Mouse (Mus musculus): ENCODE measurements at regions not wholly inside any gene's neighbourhood (a gene's known extent, or its start where the extent isn't known, plus 50 kb on each side); places are given as distances from the start of the nearest gene placed in this dataset.

DNA sequence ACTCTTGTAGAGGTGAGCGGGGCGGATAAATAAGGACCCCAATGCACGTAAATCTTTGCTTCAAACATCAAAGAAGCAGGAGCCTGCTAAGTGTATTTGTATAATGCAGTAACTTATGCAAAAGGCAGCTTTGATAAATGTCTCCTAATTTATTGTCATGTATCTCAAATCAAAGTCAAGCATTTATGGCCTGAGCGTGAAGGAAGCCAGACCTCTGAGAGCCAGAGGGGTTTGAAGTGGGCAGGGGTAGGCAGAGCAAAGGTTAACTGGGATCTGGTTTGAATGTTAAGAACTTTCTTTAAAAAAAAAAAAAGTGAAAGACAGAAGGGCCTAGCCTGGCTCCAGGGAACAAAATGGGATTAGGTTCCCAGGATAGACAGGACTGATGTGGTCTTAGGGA is 151.1 kb upstream of the Irx3 start:
- Histone ChIP-seq H3K4me3 (ENCODE audit: low read depth, low read length) (no peak overlapping the region), H3K9ac (ENCODE audit: low read depth, low read length) (no peak overlapping the region), H3K4me2 (replicated peaks; ENCODE audit: low read depth) (no peak overlapping the region), H3K27ac (ENCODE audit: low read depth, low read length) (no peak overlapping the region), H3K27me3 (replicated peaks; ENCODE audit: control insufficient read depth, insufficient read depth, low read length) (no peaks in the 10 kb centered on the region), H3K9me3 (ENCODE audit: control insufficient read depth) (no peaks in the 10 kb centered on the region), H3K4me1 (replicated peaks; ENCODE audit: control insufficient read depth, insufficient read depth, low read length) (no peaks in the 10 kb centered on the region), H3K36me3 (ENCODE audit: control insufficient read depth, insufficient read depth) (no peaks in the 10 kb centered on the region)
- TF ChIP-seq CTCF (IDR thresholded peaks at IDR 0.05; ENCODE audit: low read depth): no peak
- ATAC-seq: no peak
- 77% methylated on average over 4 of the region's 4 CpGs for WGBS

DNA sequence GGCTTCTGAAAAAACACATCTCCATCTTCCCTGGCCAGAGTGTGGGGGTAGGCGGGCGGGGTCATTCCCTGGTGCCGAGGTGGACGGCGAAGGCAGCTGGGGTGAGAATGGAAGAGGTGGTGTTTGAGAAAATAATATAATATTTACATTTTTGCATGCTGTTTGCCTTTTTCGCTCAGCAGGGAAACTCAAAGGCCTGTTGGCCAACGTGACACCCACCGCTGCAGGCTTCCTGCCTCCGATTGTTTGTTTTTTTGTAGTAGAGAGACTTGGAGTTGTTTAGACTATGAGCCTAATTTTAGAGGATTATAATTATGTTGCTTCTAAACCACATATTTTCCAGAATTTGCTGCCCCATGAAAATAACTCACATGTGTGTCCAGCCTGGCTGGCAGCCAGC is 147.2 kb upstream of the Irx3 start:
- no peaks in the 10 kb centered on the region for H3K4me1 ChIP-seq (replicated peaks; ENCODE audit: control insufficient read depth, insufficient read depth, low read length)
- H3K9ac ChIP-seq (ENCODE audit: low read depth, low read length): no peak overlapping the region
- no peak overlapping the region for H3K4me2 ChIP-seq (replicated peaks; ENCODE audit: low read depth)
- WGBS: 59% methylated on average over 9 of the region's 9 CpGs
- no peaks in the 10 kb centered on the region for H3K27me3 ChIP-seq (replicated peaks; ENCODE audit: control insufficient read depth, insufficient read depth, low read length)
- no peak overlapping the region for H3K27ac ChIP-seq (ENCODE audit: low read depth, low read length)
- no peak overlapping the region for H3K4me3 ChIP-seq (ENCODE audit: low read depth, low read length)
- H3K36me3 ChIP-seq (ENCODE audit: control insufficient read depth, insufficient read depth): no peaks in the 10 kb centered on the region
- H3K9me3 ChIP-seq (ENCODE audit: control insufficient read depth): no peaks in the 10 kb centered on the region
- no peak for TF ChIP-seq CTCF (IDR thresholded peaks at IDR 0.05; ENCODE audit: low read depth)
- no peak for ATAC-seq

DNA sequence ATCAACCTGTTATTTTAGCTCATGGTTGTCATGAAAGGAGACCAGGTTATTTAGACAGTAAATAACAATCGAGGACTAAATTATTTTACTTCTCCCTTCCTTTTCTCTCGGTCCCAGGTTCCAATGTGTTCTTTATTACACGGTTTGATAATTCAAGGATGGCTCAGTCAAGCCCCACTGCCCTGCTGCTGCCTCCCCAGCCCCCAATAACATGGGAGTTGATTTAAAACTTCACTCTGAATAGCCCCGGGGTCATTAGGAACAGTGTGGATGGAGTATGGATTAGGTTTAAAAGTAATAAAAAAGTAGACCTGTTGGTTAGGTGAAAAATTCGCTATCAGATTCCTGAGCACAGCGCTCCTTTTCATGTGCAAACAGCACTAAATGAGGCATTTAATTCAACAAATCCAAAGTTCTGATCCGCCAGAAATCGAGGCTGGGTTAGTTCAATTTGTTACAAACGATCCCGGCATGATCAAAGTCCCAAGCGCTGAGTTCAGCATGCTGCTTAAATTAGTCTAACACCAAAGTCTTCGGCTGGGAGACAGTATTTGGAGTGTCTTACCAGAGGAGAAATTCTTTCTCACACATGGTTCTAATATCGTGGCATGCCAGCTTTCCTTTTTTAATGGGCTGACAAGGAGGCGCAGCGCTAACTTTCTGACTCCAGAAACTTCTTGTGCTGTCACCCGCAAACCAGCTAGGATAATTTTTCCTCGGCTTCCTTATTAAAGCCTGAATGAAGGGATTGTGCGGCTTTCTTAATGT is 146.5 kb upstream of the Irx3 start:
- no peaks in the 10 kb centered on the region for H3K36me3 ChIP-seq (ENCODE audit: control insufficient read depth, insufficient read depth)
- no peak overlapping the region for H3K9ac ChIP-seq (ENCODE audit: low read depth, low read length)
- WGBS: 68% methylated on average over 18 of the region's 18 CpGs
- ATAC-seq: no peak
- no peak overlapping the region for H3K4me2 ChIP-seq (replicated peaks; ENCODE audit: low read depth)
- no peaks in the 10 kb centered on the region for H3K9me3 ChIP-seq (ENCODE audit: control insufficient read depth)
- no peaks in the 10 kb centered on the region for H3K27me3 ChIP-seq (replicated peaks; ENCODE audit: control insufficient read depth, insufficient read depth, low read length)
- no peak overlapping the region for H3K27ac ChIP-seq (ENCODE audit: low read depth, low read length)
- TF ChIP-seq CTCF (IDR thresholded peaks at IDR 0.05; ENCODE audit: low read depth): no peak
- no peaks in the 10 kb centered on the region for H3K4me1 ChIP-seq (replicated peaks; ENCODE audit: control insufficient read depth, insufficient read depth, low read length)
- no peak overlapping the region for H3K4me3 ChIP-seq (ENCODE audit: low read depth, low read length)

DNA sequence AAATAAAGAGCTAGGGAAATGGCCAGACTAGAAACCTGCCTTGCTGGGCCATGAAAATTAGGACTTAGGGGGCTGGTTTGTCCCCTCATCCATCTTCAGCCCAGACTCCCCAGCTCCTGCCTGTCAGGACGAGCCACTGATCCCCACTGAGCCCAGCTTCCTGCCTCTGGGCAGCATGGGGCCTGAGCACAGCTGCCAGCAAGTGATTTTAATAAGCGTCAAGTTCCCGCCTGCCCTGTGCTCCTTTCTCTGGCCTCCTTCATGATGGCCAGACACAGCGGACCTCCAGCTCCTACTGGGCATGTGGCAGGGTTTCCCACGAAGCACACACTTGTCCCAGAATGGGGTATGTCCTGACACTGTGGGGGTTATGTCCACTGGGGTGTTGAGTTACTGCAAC is 139.1 kb upstream of the Irx3 start:
- Histone ChIP-seq H3K27me3 (replicated peaks; ENCODE audit: control insufficient read depth, insufficient read depth, low read length) (no peaks in the 10 kb centered on the region), H3K4me3 (ENCODE audit: low read depth, low read length) (no peak overlapping the region), H3K9ac (ENCODE audit: low read depth, low read length) (no peak overlapping the region), H3K36me3 (ENCODE audit: control insufficient read depth, insufficient read depth) (no peaks in the 10 kb centered on the region), H3K4me1 (replicated peaks; ENCODE audit: control insufficient read depth, insufficient read depth, low read length) (no peaks in the 10 kb centered on the region), H3K9me3 (ENCODE audit: control insufficient read depth) (no peaks in the 10 kb centered on the region), H3K27ac (ENCODE audit: low read depth, low read length) (no peak overlapping the region), H3K4me2 (replicated peaks; ENCODE audit: low read depth) (no peak overlapping the region)
- ATAC-seq: no peak
- TF ChIP-seq CTCF (IDR thresholded peaks at IDR 0.05; ENCODE audit: low read depth): no peak
- WGBS: 50% methylated on average over 5 of the region's 5 CpGs

DNA sequence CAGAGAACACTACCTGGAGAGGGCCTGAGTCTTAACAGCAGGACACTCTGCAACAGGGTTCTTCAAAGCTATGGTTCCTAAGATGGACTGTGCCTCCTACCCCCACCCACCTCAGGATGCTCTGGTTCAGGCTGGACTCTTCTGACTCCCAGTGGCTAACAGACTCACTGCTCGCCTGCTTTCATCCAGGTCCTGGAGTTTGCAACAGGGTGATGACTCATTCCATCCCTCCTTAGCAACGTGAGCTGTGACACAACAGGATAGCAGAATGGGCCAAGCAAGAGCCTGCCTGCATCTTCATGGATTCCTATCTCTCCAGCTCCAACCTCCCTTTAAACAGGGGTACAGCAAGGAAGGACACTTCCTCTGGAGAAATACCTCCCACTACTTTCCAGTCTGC is 135.4 kb upstream of the Irx3 start:
- Histone ChIP-seq H3K27me3 (replicated peaks; ENCODE audit: control insufficient read depth, insufficient read depth, low read length) (no peaks in the 10 kb centered on the region), H3K9me3 (ENCODE audit: control insufficient read depth) (no peaks in the 10 kb centered on the region), H3K4me1 (replicated peaks; ENCODE audit: control insufficient read depth, insufficient read depth, low read length) (no peaks in the 10 kb centered on the region), H3K27ac (ENCODE audit: low read depth, low read length) (no peak overlapping the region), H3K4me2 (replicated peaks; ENCODE audit: low read depth) (no peak overlapping the region), H3K9ac (ENCODE audit: low read depth, low read length) (no peak overlapping the region), H3K36me3 (ENCODE audit: control insufficient read depth, insufficient read depth) (no peaks in the 10 kb centered on the region), H3K4me3 (ENCODE audit: low read depth, low read length) (no peak overlapping the region)
- WGBS: 27% methylated on average over 2 of the region's 2 CpGs
- peak; percentile 13; the same call in 1 of the 2 replicates for TF ChIP-seq CTCF (IDR thresholded peaks at IDR 0.05; ENCODE audit: low read depth)
- ATAC-seq: no peak

DNA sequence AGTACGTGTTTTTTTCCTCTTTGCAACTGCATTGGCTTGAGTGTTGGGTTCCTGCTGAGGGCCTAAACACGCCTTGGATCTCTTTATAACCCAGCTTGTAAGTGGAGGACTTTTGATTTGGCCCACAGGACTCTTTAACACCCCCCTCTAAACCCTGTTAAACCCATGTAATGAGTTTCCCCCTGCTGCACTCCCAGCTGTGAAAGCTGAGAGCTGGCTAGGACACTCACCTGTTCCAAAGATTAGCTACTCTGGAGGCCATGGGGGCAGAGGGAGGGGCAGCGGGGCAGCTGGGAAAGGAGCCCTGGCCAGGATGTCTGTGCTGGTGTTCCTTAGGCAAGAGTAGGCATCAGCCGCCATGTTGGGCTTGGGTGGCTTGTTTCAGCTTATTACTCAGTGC is 128.7 kb upstream of the Irx3 start:
- no peaks in the 10 kb centered on the region for H3K36me3 ChIP-seq (ENCODE audit: control insufficient read depth, insufficient read depth)
- H3K9ac ChIP-seq (ENCODE audit: low read depth, low read length): no peak overlapping the region
- no peak for TF ChIP-seq CTCF (IDR thresholded peaks at IDR 0.05; ENCODE audit: low read depth)
- no peaks in the 10 kb centered on the region for H3K27me3 ChIP-seq (replicated peaks; ENCODE audit: control insufficient read depth, insufficient read depth, low read length)
- 82% methylated on average over 4 of the region's 4 CpGs for WGBS
- no peak for ATAC-seq
- H3K4me2 ChIP-seq (replicated peaks; ENCODE audit: low read depth): no peak overlapping the region
- H3K27ac ChIP-seq (ENCODE audit: low read depth, low read length): no peak overlapping the region
- H3K9me3 ChIP-seq (ENCODE audit: control insufficient read depth): no peaks in the 10 kb centered on the region
- no peaks in the 10 kb centered on the region for H3K4me1 ChIP-seq (replicated peaks; ENCODE audit: control insufficient read depth, insufficient read depth, low read length)
- no peak overlapping the region for H3K4me3 ChIP-seq (ENCODE audit: low read depth, low read length)
